Mouse (Mus musculus): ENCODE measurements around the gene Dcun1d3. TPM values are rescaled to one million over a fixed set of nuclear protein-coding genes. Genes with fewer than 3 reads are reported as not detected.

Dcun1d3 gene
- polyA plus RNA-seq, 1 experiment from 2014 or later, result 10.5 TPM

GRCm38 (mm10) chr7:119847396-119847795 is 48.7 kb downstream of the Dcun1d3 start:
- peaks cover 55% of the 10 kb centered on the region for H3K36me3 ChIP-seq
- no peaks in the 10 kb centered on the region for H3K4me1 ChIP-seq
- WGBS, result 96% methylated on average over 2 of the region's 2 CpGs
- H3K4me3 ChIP-seq (replicated peaks), result no peak overlapping the region
- H3K27ac ChIP-seq, result no peak overlapping the region
- H3K9me3 ChIP-seq (replicated peaks), result no peaks in the 10 kb centered on the region
- H3K27me3 ChIP-seq, result no peaks in the 10 kb centered on the region
- no peak overlapping the region for H3K4me2 ChIP-seq
- ATAC-seq (replicated peaks; ENCODE audit: low FRiP score), result no peak
- no peak overlapping the region for H3K9ac ChIP-seq

DNA sequence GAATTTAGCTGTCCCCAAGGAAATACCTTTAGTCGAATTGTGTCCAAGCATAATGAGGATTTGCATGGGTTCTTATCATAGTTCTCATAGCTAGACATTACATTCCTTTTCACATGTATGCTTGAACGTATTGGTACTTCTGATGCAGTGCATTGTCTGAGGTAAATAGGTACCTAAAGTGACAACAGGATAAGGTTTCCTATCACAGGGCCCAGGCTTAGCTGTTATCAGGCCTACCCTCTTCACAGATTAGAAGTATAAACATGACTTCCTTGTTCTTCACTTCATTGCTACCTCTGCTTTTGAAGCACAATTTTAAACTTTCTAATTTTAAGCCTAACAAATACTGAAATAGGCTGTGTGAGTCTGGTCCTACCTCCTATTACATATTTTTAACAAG is 50.6 kb downstream of the Dcun1d3 start:
- Histone ChIP-seq H3K4me3 (replicated peaks) (no peak overlapping the region), H3K4me2 (no peak overlapping the region), H3K27ac (no peak overlapping the region), H3K4me1 (no peaks in the 10 kb centered on the region), H3K9ac (no peak overlapping the region), H3K27me3 (no peaks in the 10 kb centered on the region), H3K9me3 (replicated peaks) (no peaks in the 10 kb centered on the region), H3K36me3 (peaks cover 50% of the 10 kb centered on the region)
- no peak for ATAC-seq (replicated peaks; ENCODE audit: low FRiP score)
- 87% methylated on average over 2 of the region's 2 CpGs for WGBS

- H3K27me3 ChIP-seq, result no peaks in the 10 kb centered on the region
- H3K36me3 ChIP-seq, result peaks cover 48% of the 10 kb centered on the region
- no peaks in the 10 kb centered on the region for H3K4me1 ChIP-seq
- no peaks in the 10 kb centered on the region for H3K9me3 ChIP-seq (replicated peaks)
- ATAC-seq (replicated peaks; ENCODE audit: low FRiP score), result no peak
- no peak overlapping the region for H3K9ac ChIP-seq
- 96% methylated on average over 4 of the region's 4 CpGs for WGBS
- H3K27ac ChIP-seq, result no peak overlapping the region
- H3K4me2 ChIP-seq, result no peak overlapping the region
- H3K4me3 ChIP-seq (replicated peaks), result no peak overlapping the region
Observed at GRCm38 (mm10) chr7:119841820-119842449, 54.2 kb downstream of the Dcun1d3 start.

DNA sequence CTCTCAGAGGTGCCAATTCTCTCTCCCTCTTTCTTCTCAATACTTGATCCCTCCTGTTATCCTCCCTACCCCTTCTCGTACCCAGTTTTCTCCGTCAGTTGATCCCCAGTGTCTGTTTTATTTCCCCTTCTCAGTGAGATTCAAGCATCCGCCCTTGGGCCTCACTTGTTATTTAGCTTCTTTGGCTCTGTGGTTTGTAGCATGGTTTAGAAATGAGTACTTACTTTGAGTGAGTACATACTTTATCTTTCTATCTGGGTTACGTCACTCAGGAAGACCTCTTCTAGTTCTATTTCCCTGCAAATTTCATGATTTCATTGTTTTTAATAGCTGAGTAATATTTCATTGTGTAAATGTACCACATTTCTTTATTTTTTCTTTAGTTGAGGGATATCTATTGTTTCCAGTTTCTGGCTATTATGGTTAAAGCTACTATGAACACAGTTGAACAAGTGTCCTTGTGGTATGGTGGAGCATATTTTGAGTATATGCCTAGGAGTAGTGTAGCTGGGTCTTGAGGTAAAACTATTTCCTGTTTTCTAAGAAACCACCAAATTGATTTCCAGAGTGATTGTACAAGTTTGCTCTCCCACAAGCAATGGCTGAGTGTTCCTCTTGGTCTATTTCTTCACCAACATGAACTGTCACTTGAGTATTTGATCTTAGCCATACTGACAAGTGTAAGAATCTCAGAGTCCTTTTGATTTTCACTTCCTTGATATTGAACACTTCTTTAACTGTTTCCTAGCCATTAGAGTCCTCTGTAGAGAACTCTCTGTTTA is 59.9 kb downstream of the Dcun1d3 start:
- ATAC-seq (replicated peaks; ENCODE audit: low FRiP score), result no peak
- Histone ChIP-seq H3K9ac (no peak overlapping the region), H3K9me3 (replicated peaks) (no peaks in the 10 kb centered on the region), H3K27ac (no peak overlapping the region), H3K27me3 (no peaks in the 10 kb centered on the region), H3K4me3 (replicated peaks) (no peak overlapping the region), H3K4me1 (no peaks in the 10 kb centered on the region), H3K4me2 (no peak overlapping the region), H3K36me3 (peaks cover 36% of the 10 kb centered on the region)
- 94% methylated on average over 4 of the region's 4 CpGs for WGBS

DNA sequence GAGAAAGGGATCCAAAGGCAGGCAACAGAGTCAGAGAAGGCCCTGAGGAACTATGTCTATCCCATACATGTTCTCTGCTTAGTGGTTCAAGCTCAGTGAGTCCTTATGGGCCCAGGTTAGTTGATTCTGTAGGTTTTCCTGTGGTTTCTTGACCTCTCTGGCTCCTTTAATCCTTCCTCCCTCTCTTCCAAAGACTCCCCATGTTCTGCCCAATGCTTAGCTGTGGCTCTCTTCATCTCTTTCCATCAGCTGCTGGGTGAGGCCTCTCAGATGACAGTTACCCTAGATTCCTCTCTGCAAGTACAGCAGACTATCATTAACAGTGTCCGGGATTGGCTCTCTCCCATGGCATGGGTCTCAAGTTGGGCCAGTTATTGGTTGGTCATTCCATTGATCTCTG is 60.7 kb downstream of the Dcun1d3 start:
- Histone ChIP-seq H3K27ac (no peak overlapping the region), H3K9me3 (replicated peaks) (no peaks in the 10 kb centered on the region), H3K36me3 (peaks cover 36% of the 10 kb centered on the region), H3K27me3 (no peaks in the 10 kb centered on the region), H3K4me2 (no peak overlapping the region), H3K4me3 (replicated peaks) (no peak overlapping the region), H3K4me1 (no peaks in the 10 kb centered on the region), H3K9ac (no peak overlapping the region)
- 94% methylated on average over 1 of the region's 1 CpGs for WGBS
- no peak for ATAC-seq (replicated peaks; ENCODE audit: low FRiP score)

- Histone ChIP-seq H3K9ac (no peak overlapping the region), H3K4me2 (no peak overlapping the region), H3K4me3 (replicated peaks) (no peak overlapping the region), H3K9me3 (replicated peaks) (no peaks in the 10 kb centered on the region), H3K4me1 (no peaks in the 10 kb centered on the region), H3K27me3 (no peaks in the 10 kb centered on the region), H3K27ac (no peak overlapping the region), H3K36me3 (peaks cover 72% of the 10 kb centered on the region)
- 92% methylated on average over 3 of the region's 3 CpGs for WGBS
- ATAC-seq (replicated peaks; ENCODE audit: low FRiP score), result no peak
Observed at GRCm38 (mm10) chr7:119808723-119809122, 87.4 kb downstream of the Dcun1d3 start.

- H3K27me3 ChIP-seq, result no peaks in the 10 kb centered on the region
- no peak overlapping the region for H3K4me2 ChIP-seq
- H3K9ac ChIP-seq, result no peak overlapping the region
- no peaks in the 10 kb centered on the region for H3K9me3 ChIP-seq (replicated peaks)
- H3K27ac ChIP-seq, result no peak overlapping the region
- no peak for ATAC-seq (replicated peaks; ENCODE audit: low FRiP score)
- H3K4me3 ChIP-seq (replicated peaks), result no peak overlapping the region
- no peaks in the 10 kb centered on the region for H3K4me1 ChIP-seq
- 93% methylated on average over 5 of the region's 5 CpGs for WGBS
- peaks cover 65% of the 10 kb centered on the region for H3K36me3 ChIP-seq
Observed at GRCm38 (mm10) chr7:119807396-119807795, 88.7 kb downstream of the Dcun1d3 start.

Other genes starting within 250 kb of the Dcun1d3 start
- gene Acsm4, start 206.3 kb downstream of the Dcun1d3 start, polyA plus RNA-seq (2015; fragmentation: Nextera tagmentation; extraction: Ambion mirVana), result not detected in 2 replicates
- 77.0 and 80.1 TPM in 2 replicates for gene Thumpd1, start 175.5 kb downstream of the Dcun1d3 start, polyA plus RNA-seq (2015; fragmentation: Nextera tagmentation; extraction: Ambion mirVana)
- gene Acsm3, start 135.4 kb downstream of the Dcun1d3 start, polyA plus RNA-seq (2015; fragmentation: Nextera tagmentation; extraction: Ambion mirVana), result 0.61 and 1.3 TPM in 2 replicates
- gene Rexo5, start 102.3 kb downstream of the Dcun1d3 start, polyA plus RNA-seq (2015; fragmentation: Nextera tagmentation; extraction: Ambion mirVana), result 21.1 and 29.9 TPM in 2 replicates
- 24.8 and 26.1 TPM in 2 replicates for gene Eri2, start 102.2 kb downstream of the Dcun1d3 start, polyA plus RNA-seq (2015; fragmentation: Nextera tagmentation; extraction: Ambion mirVana)
- 6.9 and 8.1 TPM in 2 replicates for gene Lyrm1, start 437 bp downstream of the Dcun1d3 start, polyA plus RNA-seq (2015; fragmentation: Nextera tagmentation; extraction: Ambion mirVana)
- gene Dnah3, start 199.0 kb upstream of the Dcun1d3 start, polyA plus RNA-seq (2015; fragmentation: Nextera tagmentation; extraction: Ambion mirVana), result not detected in 2 replicates
- gene Tmem159, start 206.1 kb upstream of the Dcun1d3 start, polyA plus RNA-seq (2015; fragmentation: Nextera tagmentation; extraction: Ambion mirVana), result 32.5 and 48.2 TPM in 2 replicates
- gene Zp2, start 249.0 kb upstream of the Dcun1d3 start, polyA plus RNA-seq (2015; fragmentation: Nextera tagmentation; extraction: Ambion mirVana), result 0.17 and 0.19 TPM in 2 replicates

Measured in kidney, embryonic 15.5 days (tissue).